Mouse (Mus musculus) granulocyte monocyte progenitor cell, adult 5-6 weeks (primary cell): Measurements from ENCODE around the gene Psmd4. TPM values are rescaled to one million over a fixed set of nuclear protein-coding genes. Genes with fewer than 3 reads are reported as not detected.

Source experiments
- ATAC-seq: replicated peaks from 2 replicates; pipeline ENCODE4 v1.8.0; 2016; ENCODE audit warnings: mild to moderate bottlenecking, moderate TSS enrichment, inconsistent platforms; ENCODE audit not compliant: poor library complexity, severe bottlenecking
- total RNA-seq, 2 experiments: library from RNA; stranded (forward) in 1 of 2; stranded (reverse) in 1 of 2; fragments of 200-712, 200-1000 nt in 1 of 2; fragments of >200 nt in 1 of 2; fragmentation: Nextera tagmentation in 1 of 2; gene quantifications; 2 replicates each; pipeline ENCODE4 v1.2.3; 2014 to 2017

Gene Psmd4
- total RNA-seq, 2 experiments from 2014 or later, result 112 to 226 TPM

DNA sequence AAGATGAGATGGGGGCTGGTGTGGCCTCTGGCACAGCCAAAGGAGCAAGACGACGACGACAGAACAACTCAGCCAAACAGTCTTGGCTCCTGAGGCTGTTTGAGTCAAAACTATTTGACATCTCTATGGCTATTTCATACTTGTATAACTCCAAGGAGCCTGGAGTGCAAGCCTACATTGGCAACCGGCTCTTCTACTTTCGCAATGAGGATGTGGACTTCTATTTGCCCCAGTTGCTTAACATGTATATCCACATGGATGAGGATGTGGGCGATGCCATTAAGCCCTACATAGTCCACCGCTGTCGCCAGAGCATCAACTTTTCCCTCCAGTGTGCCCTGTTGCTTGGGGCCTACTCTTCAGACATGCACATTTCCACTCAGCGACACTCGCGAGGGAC is 58.1 kb downstream of the Psmd4 start:
- peak; percentile 78 for ATAC-seq

Other genes starting within 250 kb of the Psmd4 start
- gene Pogz, start 205.0 kb downstream of the Psmd4 start, total RNA-seq (2014; fragmentation: Nextera tagmentation), result 31.7 and 38.0 TPM in 2 replicates
- gene Pogz, start 205.0 kb downstream of the Psmd4 start, total RNA-seq (2017), result 13.0 and 20.9 TPM in 2 replicates
- gene Psmb4, start 155.7 kb downstream of the Psmd4 start, total RNA-seq (2014; fragmentation: Nextera tagmentation), result 392 and 406 TPM in 2 replicates
- gene Psmb4, start 155.7 kb downstream of the Psmd4 start, total RNA-seq (2017), result 232 and 280 TPM in 2 replicates
- 30.4 and 39.7 TPM in 2 replicates for gene Selenbp1, start 109.6 kb downstream of the Psmd4 start, total RNA-seq (2014; fragmentation: Nextera tagmentation)
- gene Selenbp1, start 109.6 kb downstream of the Psmd4 start, total RNA-seq (2017), result 19.2 and 20.1 TPM in 2 replicates
- gene Rfx5, start 88.5 kb downstream of the Psmd4 start, total RNA-seq (2014; fragmentation: Nextera tagmentation), result 19.0 and 25.0 TPM in 2 replicates
- 17.1 and 17.9 TPM in 2 replicates for gene Rfx5, start 88.5 kb downstream of the Psmd4 start, total RNA-seq (2017)
- 21.2 and 31.9 TPM in 2 replicates for gene Pi4kb, start 67.9 kb downstream of the Psmd4 start, total RNA-seq (2014; fragmentation: Nextera tagmentation)
- 24.3 and 24.6 TPM in 2 replicates for gene Pi4kb, start 67.9 kb downstream of the Psmd4 start, total RNA-seq (2017)
- gene Zfp687, start 27.2 kb downstream of the Psmd4 start, total RNA-seq (2014; fragmentation: Nextera tagmentation), result 35.0 and 36.7 TPM in 2 replicates
- gene Zfp687, start 27.2 kb downstream of the Psmd4 start, total RNA-seq (2017), result 18.4 and 20.6 TPM in 2 replicates
- gene Pip5k1a, start 64.3 kb upstream of the Psmd4 start, total RNA-seq (2014; fragmentation: Nextera tagmentation), result 22.8 and 23.8 TPM in 2 replicates
- 14.4 and 16.0 TPM in 2 replicates for gene Pip5k1a, start 64.3 kb upstream of the Psmd4 start, total RNA-seq (2017)
- gene Vps72, start 68.4 kb upstream of the Psmd4 start, total RNA-seq (2014; fragmentation: Nextera tagmentation), result 54.8 and 58.1 TPM in 2 replicates
- gene Vps72, start 68.4 kb upstream of the Psmd4 start, total RNA-seq (2017), result 50.0 and 62.4 TPM in 2 replicates
- 9.4 and 13.9 TPM in 2 replicates for gene Tmod4, start 81.9 kb upstream of the Psmd4 start, total RNA-seq (2014; fragmentation: Nextera tagmentation)
- not detected in 2 replicates for gene Tmod4, start 81.9 kb upstream of the Psmd4 start, total RNA-seq (2017)
- gene Scnm1, start 91.4 kb upstream of the Psmd4 start, total RNA-seq (2014; fragmentation: Nextera tagmentation), result 41.2 and 82.8 TPM in 2 replicates
- gene Scnm1, start 91.4 kb upstream of the Psmd4 start, total RNA-seq (2017), result 53.1 and 64.1 TPM in 2 replicates
- gene Lysmd1, start 91.5 kb upstream of the Psmd4 start, total RNA-seq (2014; fragmentation: Nextera tagmentation), result 3.1 and 4.3 TPM in 2 replicates
- 2.7 and 4.4 TPM in 2 replicates for gene Lysmd1, start 91.5 kb upstream of the Psmd4 start, total RNA-seq (2017)
- gene Tnfaip8l2, start 99.7 kb upstream of the Psmd4 start, total RNA-seq (2014; fragmentation: Nextera tagmentation), result 30.5 and 40.2 TPM in 2 replicates
- gene Tnfaip8l2, start 99.7 kb upstream of the Psmd4 start, total RNA-seq (2017), result 21.0 and 24.3 TPM in 2 replicates
- gene Sema6c, start 117.8 kb upstream of the Psmd4 start, total RNA-seq (2014; fragmentation: Nextera tagmentation), result not detected in 2 replicates
- gene Sema6c, start 117.8 kb upstream of the Psmd4 start, total RNA-seq (2017), result not detected in 2 replicates
- 36.0 and 54.3 TPM in 2 replicates for gene Gabpb2, start 175.3 kb upstream of the Psmd4 start, total RNA-seq (2014; fragmentation: Nextera tagmentation)
- gene Gabpb2, start 175.3 kb upstream of the Psmd4 start, total RNA-seq (2017), result 39.8 and 43.6 TPM in 2 replicates
- gene Cdc42se1, start 186.1 kb upstream of the Psmd4 start, total RNA-seq (2014; fragmentation: Nextera tagmentation), result 93.6 and 99.1 TPM in 2 replicates
- gene Cdc42se1, start 186.1 kb upstream of the Psmd4 start, total RNA-seq (2017), result 43.0 and 61.6 TPM in 2 replicates
- gene Mllt11, start 189.6 kb upstream of the Psmd4 start, total RNA-seq (2014; fragmentation: Nextera tagmentation), result 3.2 and 6.9 TPM in 2 replicates
- 1.7 and 1.9 TPM in 2 replicates for gene Mllt11, start 189.6 kb upstream of the Psmd4 start, total RNA-seq (2017)
- 1.0 TPM in 1 of 2 replicates, not detected in the other for gene Gm128, start 199.0 kb upstream of the Psmd4 start, total RNA-seq (2014; fragmentation: Nextera tagmentation)
- 0.22 and 1.8 TPM in 2 replicates for gene Gm128, start 199.0 kb upstream of the Psmd4 start, total RNA-seq (2017)
- 0.88 TPM in 1 of 2 replicates, not detected in the other for gene Bnipl, start 208.6 kb upstream of the Psmd4 start, total RNA-seq (2014; fragmentation: Nextera tagmentation)
- not detected in 2 replicates for gene Bnipl, start 208.6 kb upstream of the Psmd4 start, total RNA-seq (2017)
- 26.9 and 56.5 TPM in 2 replicates for gene Mindy1, start 238.7 kb upstream of the Psmd4 start, total RNA-seq (2014; fragmentation: Nextera tagmentation)
- gene Mindy1, start 238.7 kb upstream of the Psmd4 start, total RNA-seq (2017), result 22.8 and 30.0 TPM in 2 replicates
- 17.8 and 25.4 TPM in 2 replicates for gene Prune1, start 239.5 kb upstream of the Psmd4 start, total RNA-seq (2014; fragmentation: Nextera tagmentation)
- gene Prune1, start 239.5 kb upstream of the Psmd4 start, total RNA-seq (2017), result 9.3 and 11.3 TPM in 2 replicates